Mouse (Mus musculus) embryonic fibroblast, embryonic 13.5 days (primary cell): ENCODE measurements around the gene Ddit4. TPM values are rescaled to one million over a fixed set of nuclear protein-coding genes. Genes with fewer than 3 reads are reported as not detected.

ENCODE experiments used
- H3K27ac ChIP-seq: 2 replicates; pipeline ENCODE4 v1.5.1; 2012; ENCODE audit warnings: low read length, control low read depth, inconsistent platforms; ENCODE audit not compliant: insufficient read depth
- H3K4me1 ChIP-seq: 2 replicates; pipeline ENCODE4 v1.6.1; 2011; ENCODE audit warnings: low read length; ENCODE audit not compliant: control insufficient read depth, insufficient read depth
- H3K4me3 ChIP-seq: 2 replicates; pipeline ENCODE4 v1.5.1; 2011; ENCODE audit warnings: mild to moderate bottlenecking, control low read depth, low read length; ENCODE audit not compliant: insufficient read depth
- CTCF ChIP-seq: IDR thresholded peaks from 2 replicates; pipeline ENCODE4 v1.5.1; 2011; ENCODE audit warnings: mild to moderate bottlenecking, control low read depth, low read length, moderate library complexity, borderline replicate concordance; ENCODE audit not compliant: insufficient read depth
- POLR2A ChIP-seq: IDR thresholded peaks from 2 replicates; pipeline ENCODE4 v1.6.1; 2011; ENCODE audit warnings: low read depth, mild to moderate bottlenecking, control low read depth, low read length, moderate library complexity
- polyA plus RNA-seq: library from polyadenylated mRNA; stranded (reverse); fragments of >200 nt; gene quantifications from 2 replicates; pipeline ENCODE4 v1.2.4, GENCODE M21; 2011; ENCODE audit warnings: low read depth; ENCODE audit not compliant: missing spikeins, insufficient read length

Gene Ddit4
- polyA plus RNA-seq, 1 experiment, result 150 TPM

DNA sequence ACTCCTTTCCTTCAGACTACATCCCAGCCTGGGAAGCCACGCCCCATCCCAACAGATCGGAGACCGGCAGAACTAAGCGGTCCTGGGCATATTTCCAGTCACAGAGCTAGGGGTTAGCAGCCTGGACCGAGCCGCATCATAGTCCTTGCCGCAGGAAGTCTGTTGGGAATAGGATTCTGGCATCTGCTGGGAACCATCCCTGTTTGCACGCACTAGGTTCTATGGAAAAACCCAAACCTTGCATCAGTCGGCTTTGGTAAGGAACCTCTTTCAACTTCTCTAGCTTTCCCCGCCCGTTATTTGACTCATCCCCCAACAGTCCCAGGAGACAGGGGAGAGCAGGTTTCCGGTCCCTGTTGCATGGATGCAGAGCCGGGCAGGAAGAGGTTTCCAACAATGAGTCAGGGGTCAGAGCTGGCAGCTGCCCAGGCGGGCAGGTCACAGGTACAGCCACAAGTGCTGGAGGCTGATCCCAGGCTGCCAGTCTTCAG is 42.2 kb downstream of the Ddit4 start:
- Histone ChIP-seq H3K4me1 (peaks cover 14% of the 10 kb centered on the region), H3K4me3 (no peak overlapping the region), H3K27ac (peak overlapping the region; percentile 98)
- TF ChIP-seq CTCF, result no peak
- TF ChIP-seq POLR2A, result no peak; the same call in 1 of the 2 replicates

DNA sequence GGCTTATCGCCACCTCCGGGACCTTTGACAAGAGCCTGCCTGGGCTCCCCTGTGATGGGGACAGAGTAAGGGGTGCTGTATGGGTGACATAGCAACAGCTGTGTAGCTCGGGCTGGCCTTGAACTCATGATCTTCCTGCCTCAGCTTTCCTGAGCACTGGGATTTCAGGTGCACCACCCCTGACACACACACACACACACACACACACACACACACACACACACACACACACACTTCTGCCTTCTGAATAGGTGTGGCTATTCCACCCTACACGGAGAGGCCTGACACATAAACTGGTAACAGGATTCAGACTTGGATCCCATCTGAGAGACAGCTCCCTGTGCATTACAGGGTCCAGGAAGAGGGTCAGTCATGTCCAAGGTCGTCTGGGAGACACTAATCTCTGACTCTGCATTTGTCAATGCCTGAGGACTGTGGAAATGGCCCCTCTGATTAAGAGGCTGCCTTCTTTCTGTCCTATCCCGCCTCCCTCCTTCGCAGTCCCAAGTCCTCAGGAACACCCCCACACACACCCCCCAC is 42.8 kb downstream of the Ddit4 start:
- Histone ChIP-seq H3K4me1 (peaks cover 14% of the 10 kb centered on the region), H3K27ac (peak overlapping the region; percentile 98), H3K4me3 (no peak overlapping the region)
- TF ChIP-seq POLR2A (peak; percentile 18; the same call in 1 of the 2 replicates), CTCF (no peak)

DNA sequence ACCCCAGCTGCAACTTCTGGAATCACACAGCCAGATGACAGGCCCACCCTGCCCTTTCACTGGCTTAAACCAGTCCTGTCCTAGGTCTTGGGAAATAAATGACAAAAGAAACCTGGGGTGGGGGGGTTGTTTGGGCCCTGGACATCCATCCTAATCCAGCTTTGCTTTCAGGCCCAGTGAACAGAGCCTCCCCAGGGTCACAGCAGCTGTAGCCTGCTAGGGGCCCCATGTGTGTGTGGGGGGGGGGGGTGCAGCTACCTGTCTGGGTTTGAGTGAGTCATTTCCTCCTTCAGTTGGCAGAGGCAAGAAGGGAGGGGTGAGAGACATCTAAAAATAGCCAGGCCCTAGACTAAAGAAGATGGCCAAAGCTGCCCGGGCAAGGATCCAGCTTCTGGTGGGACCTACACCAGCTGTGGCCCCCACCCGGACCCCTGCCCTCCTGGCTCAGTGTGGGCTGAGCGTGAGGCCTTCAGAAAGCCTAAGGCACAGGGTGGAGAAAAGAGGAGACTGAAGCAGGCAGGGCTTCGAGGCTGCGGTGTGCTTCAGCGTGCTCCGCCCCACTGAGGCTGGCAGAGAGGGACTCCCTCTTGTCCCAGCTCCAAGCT is 43.8 kb downstream of the Ddit4 start:
- Histone ChIP-seq H3K4me3 (no peak overlapping the region), H3K4me1 (peaks cover 14% of the 10 kb centered on the region), H3K27ac (peak overlapping the region; percentile 98)
- TF ChIP-seq POLR2A, result no peak
- no peak for TF ChIP-seq CTCF

DNA sequence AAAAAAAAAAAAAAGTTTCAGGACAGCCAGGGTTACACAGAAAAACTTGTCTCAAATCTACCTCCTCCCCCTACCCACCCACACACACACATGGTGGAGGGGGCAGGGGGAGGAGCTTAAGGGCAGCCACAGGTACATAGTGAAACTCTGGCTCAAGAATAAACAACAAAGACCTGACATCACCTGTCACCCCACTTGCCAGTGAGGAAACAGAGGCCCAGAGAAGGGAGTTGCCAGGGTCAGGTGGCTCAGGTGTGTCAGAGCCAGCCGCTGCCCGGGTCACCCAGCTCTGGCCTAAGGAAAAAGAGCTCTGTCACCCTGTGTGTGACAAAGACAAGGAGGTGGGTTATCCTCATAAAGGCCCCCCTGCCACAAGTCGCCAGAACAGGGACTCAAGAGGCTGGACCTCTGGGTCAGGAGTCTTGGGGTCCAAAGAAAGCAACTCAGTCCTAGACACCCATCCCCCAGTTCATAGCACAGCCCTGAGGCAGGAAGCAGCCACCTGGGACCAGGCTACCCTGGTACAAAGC is 44.5 kb downstream of the Ddit4 start:
- TF ChIP-seq POLR2A, result no peak
- TF ChIP-seq CTCF, result no peak
- Histone ChIP-seq H3K4me1 (peaks cover 14% of the 10 kb centered on the region), H3K27ac (peak overlapping the region; percentile 46), H3K4me3 (no peak overlapping the region)

DNA sequence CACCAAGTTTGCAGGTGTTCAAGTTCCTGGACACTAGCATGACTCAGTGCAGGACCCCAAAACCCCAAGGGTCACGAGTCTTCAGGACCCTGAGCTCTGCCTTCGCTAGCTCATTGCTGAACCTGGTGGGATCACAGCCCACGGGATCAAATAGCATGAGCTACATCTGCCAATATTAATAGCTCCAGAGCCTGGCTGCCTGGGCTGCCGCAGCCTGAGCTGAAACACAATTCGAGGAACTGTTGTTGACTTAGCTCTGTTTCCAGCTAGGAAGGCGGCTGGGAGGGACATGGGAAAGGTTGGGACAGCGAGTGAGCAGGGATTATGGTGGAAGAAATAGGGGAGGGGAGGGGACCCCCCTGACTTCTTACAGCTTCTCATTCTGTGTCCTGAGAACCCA is 48.5 kb downstream of the Ddit4 start:
- peaks cover 6% of the 10 kb centered on the region for H3K4me1 ChIP-seq
- 0 out of 2 replicates have a peak overlapping the region, but pooled peaks have one; percentile 6 for H3K27ac ChIP-seq
- TF ChIP-seq POLR2A (no peak), CTCF (no peak)

DNA sequence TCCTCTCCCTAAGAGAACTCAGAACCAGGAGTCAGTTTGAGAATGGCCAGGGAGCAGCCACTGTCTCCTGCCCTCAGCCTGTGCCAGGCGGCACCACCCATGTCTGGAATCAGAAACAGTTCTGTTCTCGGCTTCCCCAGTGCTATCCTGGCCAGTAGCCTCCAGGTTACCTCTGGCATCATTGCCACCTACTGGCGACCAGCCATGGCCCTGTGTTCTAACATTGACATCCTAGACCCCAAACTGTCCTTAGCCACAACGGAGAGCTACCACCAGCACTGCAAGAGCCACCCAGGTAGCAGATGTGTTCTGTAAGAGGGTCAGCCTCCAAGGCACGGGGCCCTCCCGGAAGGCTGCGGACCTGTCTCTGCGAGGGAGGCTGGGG is 49.0 kb downstream of the Ddit4 start:
- TF ChIP-seq CTCF (no peak), POLR2A (no peak)
- Histone ChIP-seq H3K4me3 (no peak overlapping the region), H3K4me1 (peaks cover 6% of the 10 kb centered on the region), H3K27ac (no peak overlapping the region)

More for the DNA sequence above, 48.5 kb downstream of the Ddit4 start:
- H3K4me3 ChIP-seq, result no peak overlapping the region

DNA sequence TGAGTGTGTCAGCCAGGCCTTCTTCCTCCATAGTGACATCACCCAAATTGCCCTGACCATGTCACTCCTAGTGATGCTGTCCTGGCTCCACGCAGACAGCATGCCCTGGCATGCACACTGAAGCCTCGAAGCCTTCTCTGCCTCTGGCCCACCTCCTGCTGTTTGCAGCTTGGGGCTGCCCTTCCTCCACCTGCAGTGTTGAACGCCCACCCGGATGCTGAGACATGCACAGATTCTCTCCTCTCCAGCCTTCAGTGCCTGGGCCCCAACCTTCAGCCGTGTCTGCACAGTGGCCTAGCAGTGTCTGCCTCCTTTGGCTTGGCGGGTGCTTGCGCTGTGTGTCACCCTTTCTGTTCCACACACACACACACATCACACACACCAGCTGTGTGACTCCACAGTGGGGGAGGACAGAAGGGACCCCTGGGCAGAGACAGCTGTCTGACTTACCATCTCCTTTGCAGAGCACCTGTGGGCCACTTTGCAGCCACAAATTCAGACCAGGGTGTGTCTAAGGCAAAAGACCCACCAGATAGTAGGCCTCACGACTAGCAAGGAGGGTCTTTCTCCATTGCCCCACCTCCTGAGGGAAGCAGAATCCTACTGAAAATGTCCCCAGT is 49.5 kb downstream of the Ddit4 start:
- no peak overlapping the region for H3K27ac ChIP-seq
- H3K4me3 ChIP-seq, result no peak overlapping the region
- peaks cover 12% of the 10 kb centered on the region for H3K4me1 ChIP-seq
- no peak for TF ChIP-seq CTCF
- TF ChIP-seq POLR2A, result no peak

DNA sequence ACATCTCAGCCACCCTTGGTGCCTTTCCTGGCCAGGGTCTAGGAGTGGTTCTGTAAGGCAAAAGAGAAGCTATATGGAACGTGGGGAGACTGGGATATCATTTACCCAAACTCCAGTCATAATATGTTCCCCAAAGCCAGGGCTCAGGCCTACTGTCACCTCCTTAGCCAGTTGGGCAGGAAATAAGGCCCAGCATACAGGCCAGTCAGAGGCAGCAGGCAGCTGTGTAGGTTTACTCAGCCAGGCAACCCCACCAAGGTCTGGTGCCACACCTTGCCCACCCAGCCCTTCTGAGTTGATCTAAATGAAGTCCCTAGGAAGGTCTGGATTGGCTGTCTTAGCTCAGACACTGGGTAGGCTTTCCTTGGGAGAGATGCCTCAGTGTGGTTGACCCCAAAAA is 50.2 kb downstream of the Ddit4 start:
- TF ChIP-seq POLR2A (no peak), CTCF (no peak)

DNA sequence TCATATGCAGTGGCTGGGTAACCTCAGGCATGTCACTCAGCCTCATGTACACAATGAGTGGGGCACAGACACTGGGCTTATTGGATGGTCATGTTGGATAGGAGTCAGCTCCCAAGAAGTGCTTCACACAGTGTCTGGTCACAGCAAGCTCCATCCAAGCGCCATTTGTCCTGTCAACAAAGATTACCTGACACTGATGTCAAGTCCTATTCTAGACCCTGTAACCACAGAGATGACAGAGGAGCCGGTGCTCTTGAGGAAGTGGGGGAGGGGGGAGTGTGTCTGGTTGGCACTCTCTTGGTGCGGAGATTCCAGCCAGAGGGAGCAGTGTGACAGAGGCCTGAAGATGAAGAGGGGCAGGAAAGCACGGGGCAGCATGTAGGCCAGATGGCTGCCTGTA is 50.7 kb downstream of the Ddit4 start:
- H3K4me3 ChIP-seq, result no peak overlapping the region
- TF ChIP-seq POLR2A (no peak), CTCF (no peak)
- H3K27ac ChIP-seq, result no peak overlapping the region
- H3K4me1 ChIP-seq, result peaks cover 17% of the 10 kb centered on the region

More for the DNA sequence above, 50.2 kb downstream of the Ddit4 start:
- Histone ChIP-seq H3K27ac (no peak overlapping the region), H3K4me1 (peaks cover 17% of the 10 kb centered on the region), H3K4me3 (no peak overlapping the region)

DNA sequence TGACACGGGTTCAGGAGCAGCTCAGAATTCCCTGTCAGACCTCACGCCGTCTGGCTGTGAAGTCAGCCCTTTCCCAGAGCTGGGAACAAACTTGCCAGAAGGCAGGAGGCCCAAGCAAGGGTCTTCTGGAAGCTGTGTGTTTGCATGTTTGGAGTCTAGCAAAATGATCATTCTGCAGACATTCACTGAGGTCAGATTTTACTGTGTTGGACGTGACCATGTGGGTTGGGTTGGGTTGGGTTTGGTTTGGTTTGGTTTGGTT is 51.5 kb downstream of the Ddit4 start:
- TF ChIP-seq POLR2A (no peak), CTCF (no peak)
- Histone ChIP-seq H3K4me1 (peaks cover 17% of the 10 kb centered on the region), H3K27ac (peak overlapping the region; percentile 91), H3K4me3 (no peak overlapping the region)

Other genes with a start within 250 kb of the Ddit4 start
- gene Micu1, start 249.4 kb downstream of the Ddit4 start, polyA plus RNA-seq, result 66.3 and 74.1 TPM in 2 replicates
- 31.5 and 36.2 TPM in 2 replicates for gene Dnajb12, start 72.3 kb downstream of the Ddit4 start, polyA plus RNA-seq
- gene Ascc1, start 51.0 kb upstream of the Ddit4 start, polyA plus RNA-seq, result 25.9 and 27.8 TPM in 2 replicates
- 47.3 and 63.4 TPM in 2 replicates for gene Anapc16, start 51.3 kb upstream of the Ddit4 start, polyA plus RNA-seq
- 1.1 and 1.6 TPM in 2 replicates for gene Spock2, start 154.4 kb upstream of the Ddit4 start, polyA plus RNA-seq